Mouse (Mus musculus) monocyte, adult 2 months (primary cell): ENCODE data around the gene Tex9.
"Not testable (repeated sequence)": the region's sequence is repeated elsewhere in the genome, so short reads cannot be mapped to it uniquely, and the experiment has no call there.

Experiments used
- DNase-seq, 2 experiments: peaks; one replicate each; pipeline ENCODE4 v3.0.0; 2022; ENCODE audit warnings: low spot score in 2 of 2, low read depth in 1 of 2

Gene Tex9

GRCm38 (mm10) chr9:72488523-72488922, 3.5 kb downstream of the Tex9 start:
- DNase-seq = no peak

DNA sequence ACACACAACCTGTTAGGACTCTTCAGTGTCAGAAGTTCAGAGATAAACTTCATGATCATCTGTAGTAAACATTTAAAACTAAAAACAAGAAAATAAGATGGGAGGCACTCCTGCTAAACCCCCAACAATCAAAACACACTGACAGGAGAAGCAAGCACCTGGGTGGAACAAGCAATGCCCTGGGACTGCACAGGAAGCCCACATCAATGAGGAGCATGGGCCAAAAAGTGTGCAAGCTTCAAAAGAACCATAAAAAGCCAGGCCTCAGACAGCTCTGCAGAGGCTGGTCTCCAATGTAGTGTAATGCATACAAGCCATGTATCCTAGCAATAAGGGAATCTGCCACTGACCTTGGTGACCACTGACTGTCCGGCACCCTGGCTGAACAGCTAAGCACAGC, 12.7 kb downstream of the Tex9 start:
- DNase-seq = no peak

DNA sequence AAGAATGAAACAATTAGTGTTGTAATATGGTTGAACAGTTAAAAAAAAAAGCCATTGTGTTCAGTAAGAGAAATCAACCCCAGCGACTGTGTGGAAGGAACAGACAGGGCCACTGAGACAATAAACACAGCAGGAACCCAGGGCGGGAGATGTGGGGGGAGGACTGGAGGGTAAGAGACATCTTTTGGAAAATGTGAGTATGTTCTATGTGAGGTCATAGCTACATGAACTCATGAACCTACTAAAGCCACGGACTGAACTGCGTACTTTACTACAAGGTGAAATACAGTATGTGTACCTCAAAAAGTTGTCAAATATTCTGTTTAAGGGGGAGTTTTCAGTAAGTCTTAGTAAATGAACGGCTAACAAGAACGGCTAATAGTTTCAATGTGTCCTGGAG, 14.7 kb downstream of the Tex9 start:
- no peak for DNase-seq

GRCm38 (mm10) chr9:72475511-72475910, 16.5 kb downstream of the Tex9 start:
- DNase-seq = no peak

DNA sequence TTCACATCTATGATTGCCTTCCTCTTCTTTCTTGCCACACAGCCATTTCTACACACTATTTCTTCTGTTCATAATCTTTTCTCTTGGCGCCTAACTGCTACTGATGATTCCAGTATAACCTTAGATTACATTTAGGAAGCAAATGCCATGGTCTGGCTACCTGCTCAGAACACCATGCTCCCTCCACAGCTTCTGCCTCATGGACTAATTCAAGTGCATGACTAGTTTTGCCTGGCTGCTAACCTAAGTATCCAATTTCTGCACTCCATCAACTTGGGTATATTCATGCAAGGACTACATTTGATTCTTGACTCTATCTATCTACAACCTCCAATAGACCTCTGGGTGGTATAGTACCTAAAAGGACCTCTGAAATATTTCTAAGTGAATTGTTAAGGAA, 22.2 kb downstream of the Tex9 start:
- no peak for DNase-seq

DNA sequence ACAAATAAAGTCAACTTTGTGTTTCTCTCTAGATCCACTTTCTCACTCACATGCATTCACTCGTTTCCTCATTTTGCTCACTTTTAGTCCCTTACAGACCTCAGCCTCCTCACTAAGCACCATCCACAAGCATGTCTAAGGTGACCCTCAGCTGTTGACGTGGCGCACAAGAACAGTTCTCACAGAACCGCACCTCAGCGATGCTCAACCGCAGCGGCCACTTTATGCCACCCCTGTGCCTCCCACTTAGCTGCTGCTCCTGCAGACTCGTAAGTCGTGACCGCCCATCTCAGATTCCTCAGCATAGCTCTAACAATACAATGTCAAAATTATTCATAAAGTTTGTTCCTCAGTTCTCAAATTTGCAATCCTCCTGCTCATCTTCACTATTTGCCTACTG, 23.4 kb downstream of the Tex9 start:
- no peak for DNase-seq

GRCm38 (mm10) chr9:72467551-72468407, 24.2 kb downstream of the Tex9 start:
- no peak for DNase-seq

DNA sequence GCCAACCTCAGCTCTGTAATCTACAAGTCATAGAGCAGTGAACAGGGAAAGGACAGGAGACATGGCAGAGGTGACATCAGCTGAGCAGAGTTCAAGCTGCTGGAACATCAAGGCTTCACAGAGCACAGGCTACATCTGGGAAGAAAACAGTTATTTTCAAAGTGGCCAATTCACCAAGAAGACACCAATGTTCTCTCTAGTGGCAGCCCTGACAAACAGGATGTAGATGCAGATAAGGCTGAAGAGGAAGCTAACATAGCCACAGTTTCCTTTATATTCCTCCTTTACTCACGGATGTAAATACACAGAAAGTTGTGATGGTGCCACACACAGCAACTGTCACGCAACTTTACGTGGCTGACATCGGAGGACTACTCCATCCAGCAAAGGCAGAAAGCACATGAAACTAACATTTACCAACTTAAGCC, 26.2 kb downstream of the Tex9 start:
- no peak for DNase-seq

GRCm38 (mm10) chr9:72464806-72465205, 27.2 kb downstream of the Tex9 start:
- DNase-seq = no peak

DNA sequence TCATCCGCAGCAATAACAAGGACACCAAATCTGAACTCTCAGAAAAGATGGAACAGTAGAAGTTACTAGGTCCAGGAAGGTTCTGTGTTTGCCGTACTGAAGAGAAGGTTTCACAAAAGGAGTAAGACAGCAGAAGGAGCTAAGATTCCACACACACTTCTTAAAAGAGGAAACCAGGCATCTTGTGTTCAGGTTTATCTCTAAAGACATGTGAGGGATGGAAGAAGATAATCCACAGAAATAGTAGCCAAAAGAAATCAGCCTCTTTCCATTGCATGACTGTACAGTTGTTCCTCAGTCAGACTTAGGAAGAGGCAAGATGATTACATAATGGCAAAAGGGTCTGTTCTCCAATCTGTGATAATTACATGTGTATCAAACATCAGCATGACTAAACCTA, 29.6 kb downstream of the Tex9 start:
- DNase-seq = no peak

GRCm38 (mm10) chr9:72460767-72461166, 31.2 kb downstream of the Tex9 start:
- no peak for DNase-seq

GRCm38 (mm10) chr9:72459703-72460102, 32.3 kb downstream of the Tex9 start:
- no peak for DNase-seq

- DNase-seq = peak in 1 of 2 experiments; percentile 33
Observed at GRCm38 (mm10) chr9:72458233-72458632, 33.8 kb downstream of the Tex9 start.

DNA sequence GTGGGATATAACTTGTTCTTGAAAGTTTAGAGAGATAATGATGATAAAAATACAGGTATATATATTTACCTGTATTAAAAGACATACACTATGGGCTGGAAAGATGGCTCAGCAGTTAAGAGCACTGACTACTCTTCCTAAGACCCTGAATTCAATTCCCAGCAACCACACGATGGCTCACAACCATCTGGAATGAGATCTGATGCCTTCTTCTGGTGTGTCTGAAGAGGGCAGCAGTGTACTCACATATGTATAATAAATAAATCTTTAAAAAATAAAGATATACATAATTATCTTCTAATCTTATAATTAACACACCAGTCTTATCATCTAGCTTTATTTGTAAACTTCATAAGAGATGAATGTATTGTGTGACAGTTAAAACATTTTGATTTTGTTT, 35.6 kb downstream of the Tex9 start:
- DNase-seq = no peak

DNA sequence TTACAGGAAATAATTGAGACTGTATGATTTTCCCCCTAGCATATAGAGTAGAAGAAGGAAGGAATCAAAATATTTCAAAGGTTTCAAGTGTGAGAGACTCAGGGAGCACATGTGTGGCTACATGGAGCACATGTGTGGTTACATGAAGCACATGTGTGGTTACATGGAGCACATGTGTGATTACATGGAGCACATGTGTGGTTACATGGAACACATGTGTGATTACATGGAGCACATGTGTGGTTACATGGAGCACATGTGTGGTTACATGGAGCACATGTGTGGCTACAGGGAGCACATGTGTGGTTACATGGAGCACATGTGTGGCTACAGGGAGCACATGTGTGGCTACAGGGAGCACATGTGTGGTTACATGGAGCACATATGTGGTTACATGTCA, 37.7 kb downstream of the Tex9 start:
- DNase-seq = not testable (repeated sequence)

DNA sequence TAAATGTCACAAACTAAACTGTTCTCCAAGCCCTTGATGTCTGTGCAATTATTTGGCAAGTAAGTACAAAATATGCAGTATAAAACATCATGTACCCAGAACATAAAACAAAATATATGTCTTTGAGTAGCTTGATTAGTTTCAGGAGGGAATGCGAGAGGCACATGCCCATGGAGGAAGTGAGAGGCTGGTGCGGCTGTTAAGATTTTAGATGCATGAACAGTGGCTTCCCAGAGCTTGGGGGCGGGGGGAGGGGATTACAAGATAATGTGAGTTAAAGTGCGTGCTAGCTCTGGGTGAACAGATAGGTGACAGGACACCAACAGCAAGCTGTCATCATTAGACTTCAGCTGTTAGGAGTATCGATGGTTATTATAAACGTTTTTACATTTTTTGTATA, 40.9 kb downstream of the Tex9 start:
- no peak for DNase-seq

DNA sequence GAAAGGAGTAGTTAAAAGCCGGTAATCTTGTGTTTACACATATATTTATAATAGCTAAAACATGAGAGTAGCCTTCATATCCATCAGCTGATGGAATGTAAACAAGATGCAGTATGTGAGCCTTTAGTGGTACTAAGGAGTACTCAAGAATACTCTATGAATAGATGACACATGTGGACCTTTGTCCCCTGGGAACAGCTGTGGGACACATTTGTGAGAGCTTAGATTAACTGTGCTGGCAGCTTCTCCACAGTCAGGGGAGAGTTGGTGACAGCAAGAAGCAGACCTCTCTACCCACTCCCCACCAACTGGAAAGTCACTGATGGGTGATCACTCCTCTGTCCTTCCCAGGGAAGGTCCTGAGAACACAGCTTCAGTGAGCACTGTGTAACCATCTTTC, 41.6 kb downstream of the Tex9 start:
- DNase-seq = no peak

GRCm38 (mm10) chr9:72449841-72450240, 42.2 kb downstream of the Tex9 start:
- DNase-seq = no peak

GRCm38 (mm10) chr9:72449367-72449766, 42.6 kb downstream of the Tex9 start:
- DNase-seq = peak in 1 of 2 experiments; percentile 20

DNA sequence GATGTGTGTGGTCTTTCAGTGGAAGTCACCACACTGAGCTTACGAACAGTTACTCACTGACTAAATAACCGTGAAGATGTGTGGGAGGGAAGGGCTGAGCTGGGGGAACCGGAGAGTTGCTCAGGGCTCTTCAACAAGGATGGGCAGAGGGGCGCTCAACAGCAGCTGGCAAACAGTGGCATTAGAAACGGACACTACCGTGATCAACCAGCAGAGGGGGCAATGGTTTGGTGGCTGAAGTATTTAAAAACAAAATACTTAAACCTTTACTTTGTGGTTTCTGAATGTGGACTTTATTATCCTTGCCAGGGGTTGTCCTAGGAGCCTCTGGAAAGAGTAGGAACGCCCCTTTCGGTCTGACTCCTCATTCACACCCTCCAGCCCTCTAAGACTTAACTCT, 44.0 kb downstream of the Tex9 start:
- DNase-seq = peak in 1 of 2 experiments; percentile 45

DNA sequence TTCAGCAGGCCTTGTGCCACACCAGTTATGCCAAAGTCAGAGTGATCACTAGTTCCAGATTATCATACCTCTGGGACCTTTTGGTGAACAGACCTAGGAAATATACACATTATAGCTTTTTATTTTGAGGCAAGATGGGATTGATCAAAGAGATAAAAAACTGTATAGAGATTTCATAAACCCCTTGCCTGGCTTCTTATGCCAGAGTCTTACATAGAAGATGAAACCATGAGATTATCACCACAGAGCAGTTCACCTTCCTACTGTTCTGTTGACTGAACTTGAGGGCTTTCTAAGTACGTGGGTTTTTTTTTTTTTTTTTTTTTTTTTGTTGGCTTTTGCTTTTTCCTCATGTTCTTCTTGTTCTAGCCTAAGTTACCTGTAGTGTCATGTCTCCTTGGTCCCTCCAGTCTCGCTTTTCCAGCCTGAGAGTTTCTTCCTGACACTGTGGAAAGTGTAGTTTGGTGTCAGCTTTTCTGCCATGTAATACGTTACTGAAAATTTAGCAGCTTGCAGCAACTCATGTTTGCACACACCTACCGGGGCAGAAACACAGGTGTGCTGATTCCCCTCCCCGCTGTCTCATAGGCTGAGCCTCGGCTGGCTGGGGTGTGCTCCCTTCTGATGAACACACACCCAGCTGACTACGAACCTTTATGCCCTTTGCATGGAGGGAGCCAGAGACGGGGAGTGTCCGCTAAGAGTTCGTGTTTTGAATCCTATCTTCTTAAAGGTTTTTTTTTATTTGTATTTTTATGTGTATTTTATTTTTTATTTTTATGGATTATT, 49.9 kb downstream of the Tex9 start:
- no peak for DNase-seq
